Mouse (Mus musculus) embryonic facial prominence, embryonic 15.5 days (tissue): Measurements from ENCODE around the gene Arhgap44. TPM values are rescaled to one million over a fixed set of nuclear protein-coding genes. Genes with fewer than 3 reads are reported as not detected.

Experiments
- ATAC-seq: fragments of 200-750 bp; cut with Nextera tagmentation; 2 replicates; pipeline ENCODE4 v1.8.0; 2017; ENCODE audit warnings: low read depth, moderate TSS enrichment; ENCODE audit not compliant: insufficient number of reproducible peaks, low FRiP score, low TSS enrichment
- H3K27ac ChIP-seq: fragments of 300-500 bp; sonication (generic); replicated peaks from 2 replicates; pipeline ENCODE4 v1.5.1; 2015; ENCODE audit warnings: mild to moderate bottlenecking, inconsistent platforms
- H3K27me3 ChIP-seq: fragments of 300-500 bp; sonication (generic); 2 replicates; pipeline ENCODE4 v1.6.1; 2015; ENCODE audit warnings: inconsistent platforms
- H3K36me3 ChIP-seq: fragments of 300-500 bp; sonication (generic); 2 replicates; pipeline ENCODE4 v1.6.1; 2015; ENCODE audit warnings: mild to moderate bottlenecking, inconsistent platforms
- H3K4me1 ChIP-seq: fragments of 300-500 bp; sonication (generic); 2 replicates; pipeline ENCODE4 v1.6.1; 2015; ENCODE audit warnings: inconsistent platforms
- H3K4me2 ChIP-seq: fragments of 300-500 bp; sonication (generic); replicated peaks from 2 replicates; pipeline ENCODE4 v1.6.1; 2015; ENCODE audit warnings: mild to moderate bottlenecking, inconsistent platforms
- H3K4me3 ChIP-seq: fragments of 300-500 bp; sonication (generic); replicated peaks from 2 replicates; pipeline ENCODE4 v1.5.1; 2015; ENCODE audit warnings: mild to moderate bottlenecking, inconsistent platforms
- H3K9ac ChIP-seq: fragments of 300-500 bp; sonication (generic); 2 replicates; pipeline ENCODE4 v1.6.1; 2015; ENCODE audit warnings: inconsistent platforms
- H3K9me3 ChIP-seq: fragments of 300-500 bp; sonication (generic); replicated peaks from 2 replicates; pipeline ENCODE4 v1.6.1; 2016; ENCODE audit warnings: inconsistent platforms
- WGBS: fragments of 180-500 bp; shearing (Covaris S2); methylation state at CpG from one replicate; pipeline ENCODE4 v1.1.7; 2015; 5-methylcytosine and 5-hydroxymethylcytosine counted together
- polyA plus RNA-seq: library from polyadenylated mRNA; unstranded; fragments of >200 nt; fragmentation: Nextera tagmentation; extraction: Ambion mirVana; gene quantifications from 2 replicates; pipeline ENCODE4 v1.2.1, GENCODE M21; 2015

The Arhgap44 gene
- 6.6 and 6.8 TPM in 2 replicates for polyA plus RNA-seq

- Histone ChIP-seq H3K4me3 (peak within 1 kb of the TSS; percentile 88), H3K27ac (no peak within 1 kb of the TSS), H3K9ac (peak within 1 kb of the TSS; percentile 64), H3K4me1 (peaks cover 13% of the 10 kb centered on the region), H3K9me3 (no peaks in the 10 kb centered on the region), H3K27me3 (no peaks in the 10 kb centered on the region), H3K36me3 (no peaks in the 10 kb centered on the region), H3K4me2 (peak within 1 kb of the TSS; percentile 99)
- under 1% methylated on average over 24 of the region's 27 CpGs for WGBS
- peak; percentile 84 for ATAC-seq
These were observed at the start of gene Arhgap44 for GRCm38 (mm10) chr11:65162767-65163120. Arhgap44 (minus strand) TSS chr11:65162961.

GRCm38 (mm10) chr11:65211701-65212100, 48.9 kb upstream of the Arhgap44 start:
- no peak for ATAC-seq
- Histone ChIP-seq H3K27me3 (no peaks in the 10 kb centered on the region), H3K4me1 (no peaks in the 10 kb centered on the region; the same call in 1 of the 2 replicates), H3K4me2 (no peak overlapping the region), H3K4me3 (no peak overlapping the region), H3K9ac (no peak overlapping the region), H3K36me3 (no peaks in the 10 kb centered on the region), H3K9me3 (no peaks in the 10 kb centered on the region), H3K27ac (no peak overlapping the region)
- 70% methylated on average over 6 of the region's 6 CpGs for WGBS

GRCm38 (mm10) chr11:65209441-65209840, 46.7 kb upstream of the Arhgap44 start:
- Histone ChIP-seq H3K36me3 (no peaks in the 10 kb centered on the region), H3K9ac (no peak overlapping the region), H3K27ac (no peak overlapping the region), H3K27me3 (no peaks in the 10 kb centered on the region), H3K9me3 (no peaks in the 10 kb centered on the region), H3K4me1 (no peaks in the 10 kb centered on the region), H3K4me3 (no peak overlapping the region), H3K4me2 (no peak overlapping the region)
- 42% methylated on average over 6 of the region's 6 CpGs for WGBS
- ATAC-seq, result no peak

GRCm38 (mm10) chr11:65205306-65205705, 42.5 kb upstream of the Arhgap44 start:
- Histone ChIP-seq H3K36me3 (no peaks in the 10 kb centered on the region), H3K27ac (no peak overlapping the region), H3K4me1 (no peaks in the 10 kb centered on the region), H3K9me3 (no peaks in the 10 kb centered on the region), H3K4me3 (no peak overlapping the region), H3K9ac (no peak overlapping the region), H3K27me3 (no peaks in the 10 kb centered on the region), H3K4me2 (no peak overlapping the region)
- WGBS, result 79% methylated on average over 5 of the region's 5 CpGs
- ATAC-seq, result no peak

- H3K27me3 ChIP-seq, result no peaks in the 10 kb centered on the region
- H3K4me3 ChIP-seq, result no peak overlapping the region
- no peaks in the 10 kb centered on the region for H3K4me1 ChIP-seq
- H3K36me3 ChIP-seq, result no peaks in the 10 kb centered on the region
- 58% methylated on average over 13 of the region's 13 CpGs for WGBS
- ATAC-seq, result no peak
- H3K9ac ChIP-seq, result no peak overlapping the region
- H3K27ac ChIP-seq, result no peak overlapping the region
- H3K9me3 ChIP-seq, result no peaks in the 10 kb centered on the region
- no peak overlapping the region for H3K4me2 ChIP-seq
These were observed 41.9 kb upstream of the Arhgap44 start for GRCm38 (mm10) chr11:65204651-65205050.

- no peak overlapping the region for H3K4me2 ChIP-seq
- no peaks in the 10 kb centered on the region for H3K4me1 ChIP-seq
- H3K9me3 ChIP-seq, result no peaks in the 10 kb centered on the region
- H3K4me3 ChIP-seq, result no peak overlapping the region
- ATAC-seq, result no peak
- 78% methylated on average over 1 of the region's 1 CpGs for WGBS
- no peaks in the 10 kb centered on the region for H3K27me3 ChIP-seq
- no peak overlapping the region for H3K27ac ChIP-seq
- H3K9ac ChIP-seq, result no peak overlapping the region
- H3K36me3 ChIP-seq, result no peaks in the 10 kb centered on the region
These were observed 40.3 kb upstream of the Arhgap44 start for GRCm38 (mm10) chr11:65203020-65203419.

- no peak for ATAC-seq
- Histone ChIP-seq H3K4me3 (no peak overlapping the region), H3K9ac (no peak overlapping the region), H3K27ac (no peak overlapping the region), H3K27me3 (no peaks in the 10 kb centered on the region), H3K4me2 (no peak overlapping the region), H3K9me3 (no peaks in the 10 kb centered on the region), H3K4me1 (no peaks in the 10 kb centered on the region), H3K36me3 (no peaks in the 10 kb centered on the region)
- WGBS, result 42% methylated on average over 5 of the region's 5 CpGs
These were observed 39.5 kb upstream of the Arhgap44 start for GRCm38 (mm10) chr11:65202236-65202635.

GRCm38 (mm10) chr11:65198026-65198425, 35.3 kb upstream of the Arhgap44 start:
- Histone ChIP-seq H3K27me3 (no peaks in the 10 kb centered on the region), H3K27ac (no peak overlapping the region), H3K9ac (no peak overlapping the region), H3K4me2 (no peak overlapping the region), H3K4me3 (no peak overlapping the region), H3K36me3 (no peaks in the 10 kb centered on the region), H3K4me1 (no peaks in the 10 kb centered on the region), H3K9me3 (no peaks in the 10 kb centered on the region)
- 81% methylated on average over 3 of the region's 3 CpGs for WGBS
- ATAC-seq, result no peak

GRCm38 (mm10) chr11:65197280-65197679, 34.5 kb upstream of the Arhgap44 start:
- H3K27ac ChIP-seq, result no peak overlapping the region

GRCm38 (mm10) chr11:65186974-65187373, 24.2 kb upstream of the Arhgap44 start:
- Histone ChIP-seq H3K9me3 (no peaks in the 10 kb centered on the region), H3K4me1 (no peaks in the 10 kb centered on the region), H3K27ac (no peak overlapping the region), H3K4me3 (no peak overlapping the region), H3K36me3 (no peaks in the 10 kb centered on the region), H3K4me2 (no peak overlapping the region), H3K27me3 (no peaks in the 10 kb centered on the region), H3K9ac (no peak overlapping the region)
- 88% methylated on average over 12 of the region's 12 CpGs for WGBS
- no peak for ATAC-seq

More at GRCm38 (mm10) chr11:65197280-65197679, 34.5 kb upstream of the Arhgap44 start:
- Histone ChIP-seq H3K9me3 (no peaks in the 10 kb centered on the region), H3K4me2 (no peak overlapping the region), H3K4me3 (no peak overlapping the region), H3K9ac (no peak overlapping the region), H3K36me3 (no peaks in the 10 kb centered on the region), H3K4me1 (no peaks in the 10 kb centered on the region), H3K27me3 (no peaks in the 10 kb centered on the region)
- WGBS, result 5% methylated on average over 3 of the region's 3 CpGs
- no peak for ATAC-seq

GRCm38 (mm10) chr11:65185114-65185513, 22.4 kb upstream of the Arhgap44 start:
- H3K27ac ChIP-seq, result no peak overlapping the region
- no peak overlapping the region for H3K4me2 ChIP-seq
- no peak overlapping the region for H3K9ac ChIP-seq
- WGBS, result 95% methylated on average over 1 of the region's 1 CpGs
- ATAC-seq, result no peak
- H3K4me3 ChIP-seq, result no peak overlapping the region
- no peaks in the 10 kb centered on the region for H3K27me3 ChIP-seq
- no peaks in the 10 kb centered on the region for H3K36me3 ChIP-seq
- no peaks in the 10 kb centered on the region for H3K9me3 ChIP-seq
- H3K4me1 ChIP-seq, result no peaks in the 10 kb centered on the region

GRCm38 (mm10) chr11:65170121-65170750, 7.5 kb upstream of the Arhgap44 start:
- no peak overlapping the region for H3K9ac ChIP-seq
- H3K27me3 ChIP-seq, result no peaks in the 10 kb centered on the region
- H3K36me3 ChIP-seq, result no peaks in the 10 kb centered on the region
- no peak for ATAC-seq
- H3K4me1 ChIP-seq, result no peaks in the 10 kb centered on the region
- H3K4me3 ChIP-seq, result no peak overlapping the region
- 85% methylated on average over 4 of the region's 4 CpGs for WGBS
- no peak overlapping the region for H3K27ac ChIP-seq
- no peaks in the 10 kb centered on the region for H3K9me3 ChIP-seq
- no peak overlapping the region for H3K4me2 ChIP-seq
